Mouse (Mus musculus) kidney, postnatal 4 days (tissue): ENCODE data around the gene Skint6.
"Not testable (repeated sequence)": the region's sequence is repeated elsewhere in the genome, so short reads cannot be mapped to it uniquely, and the experiment has no call there.

ENCODE experiments used
- DNase-seq, 2 experiments: peaks; one replicate each; pipeline ENCODE4 v3.0.0; 2021; ENCODE audit warnings: mixed read lengths in 2 of 2

Skint6 gene

DNA sequence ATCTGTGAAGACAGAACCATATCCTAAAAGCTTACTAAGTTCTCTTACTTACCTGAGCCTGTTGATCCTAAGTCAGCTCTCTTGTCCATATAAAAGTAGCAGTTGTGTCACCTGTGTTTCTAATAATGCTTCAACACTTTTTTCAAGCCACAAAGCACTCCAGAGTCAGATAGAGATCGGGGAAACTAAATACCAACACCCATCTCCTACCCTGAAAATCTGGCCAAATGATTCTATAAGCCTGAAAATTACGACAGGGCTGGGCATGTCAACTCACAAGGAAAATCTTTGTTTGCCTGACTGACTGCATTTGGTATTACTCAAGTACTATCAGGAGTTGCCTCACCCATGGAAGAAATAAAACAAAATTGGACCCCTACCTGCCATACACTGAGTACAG is at the start of gene Skint6:
Gene Skint6, minus strand, starts transcription at position 101 of the 400 bp plus-strand sequence.
- no peak for DNase-seq

DNA sequence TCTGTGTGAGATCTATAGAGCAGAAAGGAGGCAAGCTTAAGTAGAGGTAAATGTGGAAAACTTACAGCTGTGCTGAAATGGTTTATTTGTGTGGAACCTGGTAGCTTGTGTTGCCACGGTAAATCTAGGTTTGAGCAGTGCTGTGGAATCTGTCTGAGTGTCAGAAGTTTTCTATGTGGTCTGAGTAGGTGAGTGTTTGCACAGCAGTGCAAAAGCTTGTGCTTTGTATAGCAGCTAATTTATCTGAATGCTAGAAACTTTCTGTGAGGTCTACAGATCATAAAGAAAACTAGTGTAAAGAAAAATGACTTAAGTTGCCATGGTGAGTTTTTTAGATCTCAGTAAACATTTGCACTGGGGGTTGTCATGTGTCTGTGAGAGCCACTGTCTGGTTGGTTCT is 34.1 kb upstream of the Skint6 start:
- no peak for DNase-seq

DNA sequence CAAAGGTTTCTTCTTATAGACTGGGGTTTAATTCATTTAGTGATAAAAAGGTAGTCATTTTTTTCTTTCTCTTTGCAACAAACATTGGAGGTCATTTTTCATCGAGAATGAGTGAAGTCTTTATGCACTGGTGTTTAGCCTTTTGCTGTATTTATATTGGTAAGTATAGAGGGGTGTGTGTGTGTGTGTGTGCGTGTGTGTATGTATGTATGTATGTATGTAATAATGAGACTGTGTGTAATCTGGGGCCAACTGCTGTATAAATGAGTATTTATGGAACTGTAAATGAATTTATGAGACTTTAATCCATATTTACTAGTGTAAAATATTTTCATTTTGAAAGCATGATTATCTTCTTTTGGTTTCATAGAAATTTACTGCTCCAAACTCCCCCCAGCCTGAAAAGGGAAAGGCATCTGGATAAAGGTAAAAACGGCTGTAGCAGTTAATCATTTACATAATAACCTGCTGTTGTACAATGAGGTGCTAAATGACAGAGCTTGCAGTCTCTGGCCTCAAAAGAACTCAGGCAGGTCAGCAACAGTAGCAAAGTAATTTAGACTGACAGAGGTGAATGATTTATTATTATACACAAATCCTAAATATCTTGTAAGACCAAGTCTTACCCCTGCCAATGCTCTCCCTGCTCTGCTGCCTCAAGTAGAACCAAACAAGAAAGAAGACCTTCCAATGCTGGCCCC is 15.2 kb upstream of the Skint6 start:
- DNase-seq: no peak

GRCm38 (mm10) chr4:113263363-113264060 is 23.3 kb downstream of the Skint6 start:
- DNase-seq: no peak

DNA sequence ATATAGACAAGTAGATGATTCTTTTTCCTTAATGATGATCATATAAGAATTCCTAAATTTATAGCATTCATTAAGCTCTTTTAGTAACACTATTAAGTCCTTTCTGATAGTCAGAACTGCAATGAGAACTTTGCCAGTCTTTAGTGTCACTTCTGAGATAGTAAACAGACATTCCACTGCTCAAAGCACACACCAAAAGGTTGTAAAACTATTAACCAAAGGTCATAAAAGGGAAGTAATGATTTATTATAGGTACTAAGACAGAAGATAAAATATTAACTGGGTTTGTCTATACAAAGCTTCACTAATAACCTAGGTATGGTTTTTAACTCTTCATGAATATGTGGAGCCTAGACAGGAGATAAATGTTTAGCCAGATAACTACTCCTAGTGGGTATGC is 41.0 kb downstream of the Skint6 start:
- DNase-seq: no peak

GRCm38 (mm10) chr4:113067621-113068020 is 219.2 kb downstream of the Skint6 start:
- no peak for DNase-seq

DNA sequence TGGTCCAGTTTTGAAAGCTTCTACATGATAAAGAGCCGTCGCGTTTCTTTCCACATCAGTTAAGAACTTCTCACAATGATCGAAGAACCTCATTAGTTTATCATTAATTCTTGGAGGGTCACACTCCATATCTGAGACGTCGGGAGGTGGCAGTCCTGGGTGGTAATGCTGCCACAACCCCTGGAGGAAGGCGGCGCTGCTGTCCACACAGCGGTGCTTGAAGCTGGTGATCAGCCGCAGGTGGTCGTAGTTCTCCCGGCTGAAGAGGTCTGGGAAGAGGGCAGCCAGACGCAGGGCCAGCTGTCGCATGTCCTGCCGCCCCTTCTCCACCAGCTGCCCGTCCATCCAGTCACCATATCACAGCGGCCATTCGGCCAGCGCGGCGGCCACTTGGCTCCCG is 307.6 kb downstream of the Skint6 start:
- not testable (repeated sequence) for DNase-seq

- DNase-seq: peak in 1 of 2 experiments; percentile 4
Observed at GRCm38 (mm10) chr4:112790646-112791045, 496.1 kb downstream of the Skint6 start.

GRCm38 (mm10) chr4:112774766-112775165 is 512.0 kb downstream of the Skint6 start, which contains the start of gene Skint10:
Gene Skint10 (minus strand): TSS chr4:112774866.
- no peak for DNase-seq
